Mouse (Mus musculus) gastrocnemius, postnatal 4 days (tissue): Measurements from ENCODE around the gene Usf2. TPM values are rescaled to one million over a fixed set of nuclear protein-coding genes. Genes with fewer than 3 reads are reported as not detected.
A peak's percentile ranks its signal among the peaks of the same experiment; 100 is the strongest.

Experiments used
- DNase-seq, 2 experiments: peaks; one replicate each; pipeline ENCODE4 v3.0.0; 2021 to 2022; ENCODE audit warnings: low spot score in 2 of 2, mixed read lengths in 2 of 2
- long read RNA-seq, 2 experiments: library from polyadenylated mRNA; stranded (forward); transcript quantifications; one replicate each; pipeline ENCODE4 v2.0.0; 2021
- total RNA-seq, 2 experiments: library from RNA; stranded (reverse); gene quantifications; 2 replicates each; pipeline ENCODE4 v1.2.3; 2021

Gene Usf2
- 10 to 100 TPM; 79.3 to 80.5 TPM for total RNA-seq
- long read RNA-seq, experiment 1, transcript Usf2-201 (10 exons, 2,419 nt): major isoform, 10 of 27 reads
- long read RNA-seq, experiment 1, partial matches to known transcripts: 12 of 27 reads
- long read RNA-seq, experiment 1, other reads (novel, unspliced or antisense): 3 of 27 reads
- long read RNA-seq, experiment 2, transcript Usf2-201 (10 exons, 2,419 nt): major isoform, 8 of 20 reads
- long read RNA-seq, experiment 2, partial matches to known transcripts: 4 of 20 reads
- long read RNA-seq, experiment 2, other reads (novel, unspliced or antisense): 3 of 20 reads

DNA sequence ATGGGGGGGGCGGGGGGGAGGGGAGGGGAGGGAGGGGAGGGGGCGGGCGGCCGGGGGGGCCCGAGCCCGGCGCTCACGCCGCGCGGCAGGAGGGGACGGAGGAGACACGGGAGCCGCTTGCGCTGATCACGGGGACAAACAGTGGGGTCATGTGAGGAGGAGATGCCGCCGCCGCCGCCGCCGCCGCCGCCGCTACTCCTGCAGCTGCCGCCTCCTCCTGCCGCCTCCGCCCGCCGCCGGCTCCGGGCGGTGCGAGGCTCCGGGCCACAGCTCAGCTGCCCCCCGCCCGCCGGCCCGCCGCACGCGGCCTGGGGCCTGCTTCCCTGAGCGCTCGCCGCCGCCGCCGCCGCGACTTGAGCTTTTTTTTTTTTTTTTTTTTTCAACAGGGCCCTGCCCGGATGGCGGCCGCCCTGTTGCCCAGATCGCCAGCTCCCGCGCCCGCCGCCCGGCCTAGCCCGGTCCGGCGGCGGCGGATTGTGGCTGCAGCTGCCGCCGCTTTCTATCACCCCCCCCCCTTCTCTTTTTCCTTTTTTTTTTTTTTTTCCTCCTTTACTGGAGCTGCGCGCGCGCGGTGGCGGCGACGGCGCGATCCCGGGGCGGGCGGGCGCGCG is at the start of gene Usf2:
TSS of gene Usf2 (minus strand) at position 48 of the 611 bp plus-strand sequence.
- peak; percentile 69 to 84 for DNase-seq

DNA sequence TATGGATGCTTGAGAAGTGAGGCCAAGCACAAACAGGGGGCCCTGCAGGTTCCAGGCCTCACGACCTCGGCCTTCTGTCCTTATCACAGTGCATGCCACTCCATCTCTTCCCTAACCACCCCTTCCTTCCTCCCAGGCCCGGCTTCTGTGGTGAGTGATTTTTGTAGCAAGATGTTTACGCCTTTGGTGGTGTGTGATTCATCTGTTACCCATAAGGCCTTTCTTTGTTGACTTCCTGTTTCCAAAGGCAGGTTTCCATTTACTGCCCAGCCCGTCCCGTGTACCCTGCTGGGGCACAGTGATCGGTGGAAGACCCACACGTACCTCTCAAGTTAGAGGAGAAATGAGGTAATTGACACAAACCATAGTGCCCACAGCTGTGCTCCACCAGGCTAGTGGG is 46.0 kb upstream of the Usf2 start:
- no peak for DNase-seq

DNA sequence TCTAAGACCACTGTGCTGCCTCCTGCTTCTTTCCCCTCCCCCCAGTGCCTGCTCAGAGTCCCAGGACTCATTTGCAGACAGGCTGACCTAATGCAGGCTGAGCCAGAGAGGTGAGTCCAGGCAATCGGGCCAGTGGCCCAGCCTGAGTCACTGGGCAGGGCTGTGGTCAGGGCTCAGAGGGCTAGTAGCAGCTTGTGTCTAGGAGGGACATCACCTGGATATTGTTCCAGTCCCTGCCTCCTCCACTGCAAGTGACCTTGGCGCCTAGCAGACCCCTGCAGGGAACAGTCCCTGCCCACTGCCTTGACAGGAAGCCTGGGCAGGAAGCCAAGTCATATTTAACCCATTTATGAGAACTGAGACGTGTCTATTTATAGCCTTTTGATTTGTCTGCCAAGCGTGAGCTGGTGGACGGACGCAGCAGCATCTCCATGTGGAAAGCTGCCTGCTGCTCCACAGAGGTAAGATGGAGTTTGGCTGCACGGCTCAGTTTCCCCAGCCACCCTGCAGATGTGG is 44.0 kb upstream of the Usf2 start:
- DNase-seq: peak in 1 of 2 experiments; percentile 33

DNA sequence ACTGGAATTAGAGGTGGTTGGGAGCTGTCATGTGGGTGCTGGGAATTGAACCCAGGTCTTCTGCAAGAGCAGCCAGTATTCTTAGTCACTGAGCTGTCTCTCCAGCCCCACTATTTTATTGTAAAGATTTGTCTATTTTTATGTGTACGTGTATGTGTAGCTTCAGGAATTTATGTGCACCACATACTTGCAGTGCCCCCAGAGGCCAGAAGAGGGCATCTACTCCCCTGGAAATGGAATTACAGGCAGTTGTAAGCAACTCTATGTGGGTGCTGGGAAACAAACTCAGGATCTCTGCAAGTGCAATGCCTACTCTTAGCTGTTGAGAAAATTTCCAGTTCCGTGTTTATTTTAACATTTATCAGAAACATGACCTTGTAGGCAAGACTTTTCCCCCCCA is 39.9 kb upstream of the Usf2 start:
- no peak for DNase-seq

DNA sequence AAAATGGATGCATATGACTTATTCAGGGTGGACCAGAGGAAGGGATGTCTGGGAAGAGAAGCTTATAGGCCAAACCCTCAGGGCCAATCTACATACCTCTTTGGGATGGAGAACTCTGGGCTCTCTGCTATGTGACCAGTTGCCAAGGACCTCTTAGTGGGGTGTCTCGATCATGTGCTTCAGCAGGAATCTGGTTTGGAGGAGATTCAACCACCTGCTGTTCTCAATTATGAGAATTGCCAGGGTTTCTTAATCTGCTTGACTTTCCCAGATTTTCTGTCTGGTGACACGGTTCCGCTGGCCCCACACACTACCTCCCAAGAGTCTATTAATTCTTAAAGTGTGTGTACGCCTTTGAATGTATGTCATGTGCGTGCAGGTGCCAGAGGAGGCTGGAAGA is 37.4 kb upstream of the Usf2 start:
- no peak for DNase-seq

DNA sequence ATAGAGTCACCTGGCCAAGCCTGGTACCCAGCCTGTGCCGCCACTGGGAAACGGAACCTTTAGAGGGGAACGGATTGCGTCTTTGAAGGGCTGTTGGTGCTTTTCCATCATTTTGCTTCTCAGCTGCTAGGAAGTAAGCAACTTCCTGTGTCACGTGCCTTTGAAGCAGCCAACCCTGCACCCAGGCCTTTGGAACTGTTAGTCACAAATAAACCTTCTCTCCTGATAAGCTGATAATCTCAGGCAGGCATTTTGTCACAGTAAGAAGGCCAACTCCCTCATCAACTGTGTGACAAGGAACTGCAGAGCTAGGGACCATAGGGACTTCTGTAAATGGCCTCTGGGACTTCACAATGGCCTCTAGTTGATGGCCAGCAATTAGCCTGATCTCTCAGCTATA is 35.5 kb upstream of the Usf2 start:
- no peak for DNase-seq

DNA sequence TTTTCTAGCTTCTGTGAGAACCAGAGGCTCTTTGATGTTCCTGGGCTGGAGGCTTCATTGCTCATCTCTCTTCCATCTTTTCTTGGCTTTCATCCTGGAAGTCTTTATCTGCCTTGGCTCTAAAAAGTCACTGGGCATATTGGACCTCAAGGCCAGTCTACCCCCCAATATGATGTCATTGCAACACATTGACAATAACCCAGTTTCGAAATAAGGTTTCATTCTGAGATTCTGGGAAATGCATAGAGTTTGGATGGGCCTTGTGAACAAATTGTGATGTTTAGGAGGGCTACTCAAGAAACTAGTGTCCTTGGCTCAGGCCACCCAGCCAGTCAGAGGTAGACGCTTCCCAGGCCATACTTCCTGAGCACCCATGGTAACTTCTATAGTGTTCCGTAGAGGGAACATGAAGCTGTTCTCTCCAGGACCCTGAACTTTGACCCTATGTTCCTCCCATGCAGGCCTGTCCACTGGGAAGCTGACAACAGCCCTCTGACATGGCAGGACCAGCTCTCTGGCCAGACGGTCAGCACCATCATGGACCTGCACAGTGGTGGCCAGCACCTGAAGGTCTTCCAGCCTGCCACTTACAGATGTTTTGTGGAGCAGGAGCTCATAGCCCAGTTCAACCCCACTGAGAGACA is 32.0 kb upstream of the Usf2 start:
- DNase-seq: no peak

DNA sequence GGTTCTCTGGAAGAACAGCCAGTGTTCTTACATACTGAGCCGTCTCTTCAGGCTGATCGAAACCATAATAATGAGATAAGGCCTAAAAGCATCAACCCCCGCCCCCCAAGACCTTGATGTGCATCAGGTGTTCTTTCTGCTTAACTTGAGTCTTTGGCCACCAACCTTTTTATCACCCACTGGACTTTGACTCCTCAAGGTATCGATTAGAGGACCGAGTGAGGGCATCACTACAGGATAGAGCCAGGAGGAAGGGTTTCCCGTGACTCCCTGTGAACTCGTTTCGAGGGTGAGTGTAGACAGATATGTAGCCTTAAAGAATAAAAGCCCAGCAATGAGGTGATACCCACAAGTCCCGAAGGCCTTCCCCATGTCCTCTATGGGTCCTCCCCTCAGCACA is 28.8 kb upstream of the Usf2 start:
- no peak for DNase-seq

DNA sequence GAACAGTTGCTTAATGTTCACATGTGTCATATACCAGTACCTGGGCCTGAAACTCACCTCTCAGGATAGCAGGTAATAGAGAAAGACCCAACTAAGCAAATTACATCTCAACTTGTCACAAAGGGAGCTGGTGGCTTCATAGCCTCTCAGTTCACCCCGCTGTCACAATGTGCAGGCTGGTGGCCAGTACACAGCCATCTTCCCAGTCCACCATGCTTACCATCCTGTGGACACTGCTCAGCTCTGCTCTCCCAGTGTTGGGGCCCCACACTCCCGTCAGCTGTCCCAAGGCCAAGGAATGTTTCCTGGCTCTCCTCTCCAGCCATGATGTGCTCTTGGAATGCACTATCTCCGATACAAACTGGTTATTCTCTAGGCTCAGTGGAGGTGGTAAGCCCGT is 25.1 kb upstream of the Usf2 start:
- no peak for DNase-seq

DNA sequence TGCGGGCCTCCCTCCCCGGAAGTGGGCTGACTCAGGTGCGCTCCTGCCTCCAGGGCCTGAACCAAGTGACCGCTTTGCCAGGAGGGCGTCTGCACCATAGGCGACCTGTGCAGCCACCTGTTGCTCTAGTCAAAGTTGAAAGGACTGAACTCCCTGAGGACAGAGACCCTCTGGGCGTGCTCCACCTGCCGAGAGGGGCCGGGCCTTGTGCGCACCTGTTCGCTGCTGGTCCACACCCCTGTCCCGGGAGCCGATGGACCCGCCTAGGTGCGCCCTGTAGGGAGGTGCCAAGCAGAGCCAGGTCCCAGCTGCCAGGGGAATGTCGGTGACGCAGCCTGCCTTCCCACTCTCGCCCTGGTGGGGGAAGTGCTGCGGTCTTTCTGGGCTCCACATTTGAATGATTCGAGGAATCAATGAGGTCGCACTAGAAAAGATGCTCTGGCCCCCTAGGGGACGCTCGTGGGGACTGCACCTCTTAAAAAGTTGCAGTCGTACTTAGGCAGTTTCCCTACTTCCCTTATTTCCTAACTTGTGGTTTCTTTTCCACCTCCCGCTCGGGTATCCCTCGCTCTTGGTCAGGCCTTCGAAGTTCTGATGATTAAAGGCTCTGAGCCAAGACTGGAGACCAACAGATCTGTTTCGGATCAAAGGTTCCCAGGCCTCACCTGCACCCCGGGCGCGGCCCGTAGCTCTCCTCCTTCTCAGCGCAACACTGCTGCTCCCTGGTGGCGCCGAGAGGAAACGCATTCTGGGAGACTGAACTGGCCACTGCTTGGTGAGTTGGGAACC is 17.1 kb upstream of the Usf2 start, which contains the start of gene Fam187b:
TSS of gene Fam187b (plus strand) at position 290 of the 789 bp plus-strand sequence.
- DNase-seq: peak; percentile 69 to 85

DNA sequence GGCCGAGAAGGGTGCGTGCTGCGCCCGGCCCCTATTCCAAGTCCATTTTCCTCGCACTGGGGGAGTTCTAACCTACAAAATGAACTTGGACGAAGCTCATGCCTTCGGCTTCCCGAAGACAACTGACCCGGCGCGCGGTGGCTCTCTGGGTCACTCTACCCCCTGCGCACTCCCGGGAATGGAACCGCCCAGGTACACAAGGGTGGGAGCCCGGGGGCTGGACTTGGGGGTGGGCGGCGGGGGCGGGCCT is 16.6 kb upstream of the Usf2 start, which contains the start of gene Lsr:
TSS of gene Lsr (minus strand) at position 214 of the 250 bp plus-strand sequence.
- DNase-seq: no peak

DNA sequence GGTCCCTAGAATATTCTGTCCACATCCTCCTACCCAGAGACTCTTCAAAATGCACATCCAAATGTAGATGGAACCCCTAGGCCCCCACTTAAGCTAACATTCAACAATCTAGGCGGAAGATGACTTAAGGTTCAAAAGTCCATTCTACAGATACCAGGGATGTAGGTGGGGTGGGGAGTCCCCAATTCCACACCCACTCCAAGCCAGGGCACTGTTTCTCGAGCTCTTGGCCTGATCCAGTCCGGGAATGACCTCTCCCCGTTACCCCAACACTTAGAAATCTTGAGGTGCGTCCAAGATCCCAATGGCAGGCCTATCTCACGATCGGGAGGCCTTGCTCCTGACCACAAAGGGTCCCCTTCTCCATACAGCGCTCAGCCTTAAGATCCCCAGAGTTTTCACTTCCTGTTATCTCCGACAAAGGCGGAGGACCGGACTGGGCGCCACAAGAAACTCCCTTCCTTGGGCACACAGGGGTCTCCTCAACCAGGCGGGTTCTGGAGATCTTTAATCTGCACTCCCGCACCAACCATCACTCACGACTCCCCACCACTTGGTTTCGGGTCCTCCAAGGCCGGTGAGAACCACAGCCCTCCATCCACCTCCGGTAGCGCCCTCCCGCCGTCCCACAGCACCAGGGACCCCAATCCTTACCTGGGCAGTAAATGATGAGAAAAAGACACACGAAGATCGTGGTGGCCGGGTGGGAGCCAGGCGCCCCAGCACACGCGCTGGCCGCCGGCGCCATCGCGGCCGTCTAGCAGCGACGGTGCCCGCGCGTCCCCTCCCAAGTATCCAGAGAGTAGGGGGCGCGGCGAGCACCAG is 16.0 kb upstream of the Usf2 start:
- no peak for DNase-seq

DNA sequence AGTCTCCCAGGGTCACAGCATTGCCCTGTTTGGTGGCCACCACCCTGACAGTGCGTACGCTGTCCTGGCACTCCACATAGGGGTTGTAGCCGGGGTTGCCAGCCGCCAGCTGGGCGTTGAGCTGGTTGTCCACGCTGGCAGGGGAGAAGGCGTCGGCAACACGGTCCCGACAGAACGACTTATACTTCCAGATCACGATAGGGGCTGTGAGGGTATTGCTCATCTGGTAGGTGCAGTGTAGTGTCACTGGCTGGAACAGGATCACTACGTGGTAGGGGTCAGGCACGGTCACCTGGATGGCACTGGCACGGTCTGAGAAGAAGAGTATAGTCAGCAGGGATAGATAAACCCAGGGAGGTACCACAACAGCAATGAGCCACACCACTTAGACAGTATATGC is 15.3 kb upstream of the Usf2 start:
- DNase-seq: no peak

DNA sequence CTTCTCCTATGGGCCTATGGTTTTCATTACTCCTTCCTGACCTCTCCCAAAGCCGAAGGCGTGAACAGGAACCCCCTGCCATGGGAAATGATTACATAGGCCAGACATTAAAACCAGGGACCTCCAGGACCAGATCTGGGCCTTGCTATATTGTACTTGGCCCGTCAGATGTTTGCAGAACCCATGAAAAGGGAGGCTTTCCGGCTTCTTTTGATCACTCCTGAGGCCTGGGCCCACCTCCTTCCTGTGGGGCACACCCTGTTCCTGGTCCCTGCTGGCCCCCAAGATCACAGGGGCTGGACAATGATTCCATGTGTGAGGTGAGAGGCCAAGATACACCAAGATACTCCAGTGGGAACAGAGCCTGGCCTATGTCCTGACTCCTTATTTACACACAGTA is 12.6 kb upstream of the Usf2 start:
- DNase-seq: no peak

DNA sequence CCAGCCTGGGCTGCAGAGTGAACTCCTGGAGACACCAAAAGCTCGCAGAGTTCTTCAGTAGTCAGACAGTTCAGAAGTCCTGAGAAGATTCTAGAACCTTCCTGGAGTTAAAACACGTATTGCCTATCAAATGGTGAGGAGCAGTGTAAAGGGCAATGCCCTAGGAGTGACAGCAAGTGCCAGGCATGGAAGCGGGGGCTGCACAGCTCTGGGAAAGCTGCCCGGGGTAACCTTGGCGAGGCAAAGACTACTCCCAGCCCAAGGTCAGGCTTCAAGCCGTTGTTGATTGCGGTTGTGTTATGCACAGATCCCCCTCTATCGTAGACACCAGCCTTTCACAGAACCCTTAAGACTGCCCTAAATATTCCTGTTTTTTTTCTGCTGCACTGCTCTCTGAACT is 12.0 kb upstream of the Usf2 start:
- DNase-seq: no peak

DNA sequence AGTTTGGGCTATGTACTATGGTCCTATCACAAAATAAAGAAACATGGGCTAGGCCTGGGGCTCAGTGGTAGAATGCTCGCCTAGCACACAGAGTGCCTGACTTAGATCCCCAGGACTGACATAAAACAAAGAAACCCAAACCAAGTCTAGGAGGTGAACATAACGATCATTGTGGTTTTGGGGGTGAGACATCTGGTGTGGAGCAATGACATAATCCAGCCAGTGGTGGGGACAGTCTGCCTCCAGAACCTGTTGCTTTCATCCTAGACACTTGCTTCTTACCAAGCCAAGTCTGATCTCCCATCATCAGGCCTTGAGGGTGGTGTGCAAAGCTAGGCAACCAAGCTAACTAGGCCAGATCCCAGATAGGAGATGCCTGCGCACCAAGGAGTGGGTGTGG is 10.1 kb upstream of the Usf2 start:
- no peak for DNase-seq

DNA sequence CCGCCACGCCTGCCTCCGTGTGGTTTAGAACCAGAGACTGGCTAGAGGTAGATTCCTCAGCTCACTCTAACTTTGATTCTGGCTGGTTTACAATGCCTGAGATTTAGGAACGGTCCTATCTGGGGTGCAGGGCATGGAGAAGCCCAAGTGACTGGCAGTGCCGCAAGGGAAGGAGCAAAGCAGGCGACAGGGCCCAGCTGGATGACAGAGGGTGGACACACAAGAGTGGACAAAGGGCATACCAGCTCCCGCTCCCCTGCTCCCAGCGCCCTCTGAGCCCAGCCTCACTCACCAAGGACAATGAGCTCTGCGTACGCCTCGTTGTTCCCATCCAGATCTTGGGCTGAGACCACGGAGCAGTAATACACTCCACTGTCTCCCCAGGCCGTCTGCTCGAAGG is 9.1 kb upstream of the Usf2 start:
- DNase-seq: no peak

DNA sequence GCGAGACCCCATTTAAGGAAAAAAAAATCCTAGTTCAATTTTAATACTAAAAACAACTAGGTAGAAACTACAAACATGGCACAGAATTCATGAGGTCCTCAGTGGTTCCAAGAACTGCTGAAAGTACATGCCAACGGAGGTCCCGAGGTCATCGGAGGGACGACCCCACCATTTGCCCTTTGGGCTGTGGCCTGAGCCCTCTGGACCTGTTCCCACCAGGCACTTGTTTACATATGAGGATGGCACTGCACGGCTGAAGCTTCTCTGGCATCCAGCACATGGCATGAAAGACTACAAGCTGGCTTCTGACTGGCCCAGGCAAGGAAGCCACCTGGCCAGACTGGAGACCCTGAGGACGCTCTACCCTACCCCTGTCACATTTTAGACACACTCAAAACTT is 7.8 kb upstream of the Usf2 start:
- no peak for DNase-seq

DNA sequence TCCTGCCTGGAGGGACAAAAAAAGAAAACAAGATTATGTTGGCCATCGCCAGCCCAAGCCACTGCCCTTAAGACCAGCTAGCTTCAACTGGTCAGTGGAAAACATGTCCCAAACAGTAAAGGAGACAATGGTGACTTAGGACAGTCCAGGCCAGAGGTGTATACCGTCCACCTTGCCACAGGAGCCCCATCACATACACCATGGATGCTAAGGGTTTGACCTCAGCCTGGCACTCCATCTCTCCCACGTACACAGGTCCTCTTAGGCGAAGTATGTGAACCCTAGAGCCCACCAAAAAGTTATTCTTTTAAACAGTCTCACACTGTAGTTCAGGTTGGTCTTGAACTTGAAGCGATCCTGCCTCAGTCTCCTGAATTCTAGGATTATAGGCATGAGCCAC is 6.3 kb upstream of the Usf2 start:
- no peak for DNase-seq

DNA sequence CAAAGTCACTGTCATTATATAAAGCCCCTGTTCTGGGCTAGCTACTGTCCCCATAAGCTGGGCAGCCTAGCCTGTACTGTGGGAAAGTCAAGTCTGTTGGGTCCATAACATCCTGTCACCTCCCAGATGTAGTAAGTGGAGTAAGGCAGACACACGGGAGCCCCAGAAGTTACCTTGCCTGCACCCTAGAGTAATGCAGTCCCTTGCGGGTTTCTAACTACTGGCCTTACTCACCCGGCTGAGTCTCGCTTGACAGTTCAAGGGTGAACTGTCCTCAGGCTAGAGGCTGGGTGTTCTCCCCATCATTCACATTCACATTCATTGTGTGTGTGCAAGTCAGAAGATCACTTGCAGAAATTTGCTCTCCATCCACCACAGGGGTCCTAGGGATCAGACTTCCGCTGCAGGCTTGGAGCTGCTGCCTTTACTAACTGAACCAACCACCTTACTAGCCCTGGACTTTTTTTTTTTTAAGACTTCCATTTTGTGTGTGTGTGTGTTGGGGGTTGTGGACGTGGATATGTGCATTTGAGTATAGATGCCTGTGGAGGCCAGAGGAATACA is 3.3 kb upstream of the Usf2 start:
- DNase-seq: no peak
